Mouse (Mus musculus) embryo, embryonic 11 days (tissue): Measurements from ENCODE around the gene Nudc.

Experiments
- DNase-seq: peaks from one replicate; pipeline ENCODE4 v3.0.0-alpha.2; 2015

The Nudc gene

DNA sequence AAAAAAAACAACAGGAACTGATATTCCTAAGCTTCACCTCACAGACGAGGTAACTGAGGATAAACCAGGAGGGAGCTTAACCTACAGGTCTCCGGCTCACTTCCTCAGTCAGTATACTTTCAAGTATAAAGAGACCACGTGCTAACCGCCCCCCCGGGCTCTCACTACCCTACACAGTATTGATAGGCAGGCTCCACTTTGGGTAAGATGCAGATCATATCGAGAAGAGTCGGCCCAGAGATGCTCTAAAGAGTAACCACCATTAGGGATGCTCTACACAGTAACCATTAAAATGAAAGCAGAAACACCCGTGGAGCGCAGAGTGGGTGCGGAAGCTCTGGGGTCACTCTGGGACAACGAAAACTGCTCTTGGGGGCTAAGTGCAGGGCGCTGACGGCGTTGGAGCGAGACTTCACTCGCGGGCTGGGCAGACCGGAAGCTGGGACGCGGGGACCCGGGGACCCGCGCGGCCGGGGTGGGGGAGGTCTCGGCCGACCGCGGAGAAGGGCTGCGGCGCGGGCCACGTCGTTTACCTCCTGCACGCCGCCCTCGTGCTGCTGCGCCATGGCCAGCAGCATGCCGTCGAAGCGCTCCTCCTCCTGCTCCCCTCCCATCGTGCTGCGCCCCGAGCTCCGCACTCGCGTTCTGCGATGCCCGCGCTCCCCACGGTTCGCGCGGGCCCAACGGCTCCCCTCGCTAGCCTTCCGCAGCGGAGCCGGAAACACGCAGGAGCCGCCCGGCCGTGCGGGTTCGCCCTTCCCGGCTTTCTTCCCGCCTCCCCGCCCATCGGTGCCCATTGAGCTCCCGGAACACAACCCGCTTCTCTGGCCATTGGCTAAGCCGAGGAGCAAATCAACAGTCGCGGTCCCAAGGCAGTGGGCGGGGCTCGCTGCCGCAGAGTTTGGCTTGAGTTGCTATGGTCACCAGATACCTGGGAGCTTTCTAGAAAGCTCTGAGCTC, at the start of gene Nudc:
TSS of gene Nudc (minus strand) at position 725 of the 960 bp plus-strand sequence.
- DNase-seq, result peak; percentile 98

- DNase-seq, result no peak
These were observed 49.7 kb upstream of the Nudc start for GRCm38 (mm10) chr4:133595538-133595937.

DNA sequence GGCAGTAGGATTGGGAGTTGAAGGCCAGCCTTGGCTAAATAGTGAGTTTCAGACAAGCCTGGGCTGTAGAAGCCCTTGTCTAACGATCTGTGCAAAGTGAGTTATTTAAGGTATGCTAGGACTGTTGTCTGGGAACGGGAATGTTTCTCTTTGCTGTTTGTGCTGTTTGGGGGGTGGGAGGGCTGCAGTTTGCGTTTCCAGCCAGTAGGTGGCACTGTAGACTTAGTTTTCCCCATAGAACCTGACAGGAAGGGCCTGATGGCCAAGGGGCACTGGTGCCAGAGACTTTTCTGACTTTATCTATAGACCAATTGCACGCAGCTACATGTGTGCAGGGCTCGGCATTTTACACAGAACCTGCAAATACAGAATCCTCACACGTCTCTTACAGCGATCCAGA, 46.8 kb upstream of the Nudc start:
- peak; percentile 72 for DNase-seq

- DNase-seq, result peak; percentile 92
These were observed 38.5 kb upstream of the Nudc start, which contains the start of gene Gpn2 for GRCm38 (mm10) chr4:133584059-133584951. TSS of gene Gpn2 (plus strand) at chr4:133584362.

GRCm38 (mm10) chr4:133583690-133584058, 37.9 kb upstream of the Nudc start:
- DNase-seq, result no peak

- DNase-seq, result no peak
These were observed 32.2 kb upstream of the Nudc start for GRCm38 (mm10) chr4:133577983-133578382.

DNA sequence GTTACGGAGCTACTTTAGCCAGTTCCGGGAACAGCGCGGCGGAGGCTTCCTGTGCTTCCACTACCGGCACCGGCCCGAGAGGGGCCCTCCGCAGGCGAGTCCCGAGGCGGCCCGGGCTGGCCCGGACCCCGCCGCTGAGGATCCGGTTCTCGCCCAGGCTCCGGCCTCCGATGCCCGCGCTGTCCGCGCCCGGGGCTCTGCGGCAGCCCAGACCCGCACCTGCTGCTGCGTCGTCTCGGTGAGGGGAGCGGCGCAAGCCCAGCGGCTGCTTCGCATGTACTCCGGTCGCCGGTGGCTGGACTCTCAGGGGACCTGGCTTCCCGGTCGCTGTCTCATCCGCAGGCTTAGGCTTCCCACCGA, 29.0 kb upstream of the Nudc start:
- DNase-seq, result no peak

DNA sequence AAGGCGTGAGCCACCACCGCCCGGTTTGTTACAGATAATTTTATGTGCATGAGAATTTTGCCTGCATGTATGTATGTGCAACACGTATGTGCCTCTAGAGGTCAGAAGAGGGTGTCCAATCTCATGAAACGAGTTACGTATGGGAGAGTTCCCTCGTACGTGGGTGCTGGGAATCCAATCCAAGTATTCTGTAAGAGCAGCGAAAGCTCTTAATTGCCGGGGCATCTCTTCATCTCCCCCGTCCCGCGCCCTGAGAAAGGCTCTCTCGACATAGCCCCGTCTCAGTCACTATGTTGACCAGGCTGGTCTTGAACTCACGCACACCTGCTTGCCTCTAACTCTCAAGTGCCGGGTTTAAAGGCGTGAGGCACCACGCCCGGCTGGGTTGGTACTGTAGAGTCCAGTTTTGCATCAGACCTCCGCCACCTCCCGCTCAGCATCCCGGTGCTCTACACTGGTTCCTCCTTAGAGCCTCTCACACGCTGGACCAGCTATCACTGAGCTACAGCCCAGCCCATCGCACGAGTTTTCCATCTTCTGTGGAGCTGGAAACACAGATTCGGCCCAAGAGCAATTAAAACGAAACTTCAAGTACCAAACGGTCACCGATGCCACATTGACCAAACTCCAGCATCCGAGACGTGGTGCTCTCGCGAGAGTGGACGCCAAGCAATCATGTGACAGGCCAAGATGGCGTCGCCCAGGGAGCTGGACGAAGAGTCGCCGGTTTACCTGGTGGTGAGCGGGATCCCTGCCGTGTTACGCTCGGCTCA, 28.5 kb upstream of the Nudc start, which contains the start of gene Gpatch3:
TSS of gene Gpatch3 (plus strand) at position 676 of the 773 bp plus-strand sequence.
- peak; percentile 97 for DNase-seq

DNA sequence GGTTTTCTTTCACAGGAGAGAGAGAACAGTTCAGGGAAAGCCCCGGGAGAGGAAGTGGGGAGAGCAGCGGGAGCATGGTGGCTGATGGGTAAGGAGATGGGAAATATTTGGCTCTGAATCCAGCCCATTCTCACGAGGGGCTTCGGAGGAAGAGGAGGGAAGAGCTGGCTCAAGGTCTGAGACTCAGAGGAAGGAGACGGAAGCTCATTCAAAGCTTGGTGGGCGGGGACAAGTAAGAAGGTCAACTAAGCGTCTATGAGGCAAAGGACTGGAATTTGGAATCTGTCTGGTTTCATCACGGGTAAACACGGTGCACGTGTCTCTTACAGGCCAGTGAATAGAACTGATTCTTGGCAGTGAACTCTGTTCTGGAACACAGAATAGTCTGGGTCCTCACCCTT, 24.3 kb upstream of the Nudc start:
- no peak for DNase-seq

GRCm38 (mm10) chr4:133569291-133570065, 23.7 kb upstream of the Nudc start:
- no peak for DNase-seq

DNA sequence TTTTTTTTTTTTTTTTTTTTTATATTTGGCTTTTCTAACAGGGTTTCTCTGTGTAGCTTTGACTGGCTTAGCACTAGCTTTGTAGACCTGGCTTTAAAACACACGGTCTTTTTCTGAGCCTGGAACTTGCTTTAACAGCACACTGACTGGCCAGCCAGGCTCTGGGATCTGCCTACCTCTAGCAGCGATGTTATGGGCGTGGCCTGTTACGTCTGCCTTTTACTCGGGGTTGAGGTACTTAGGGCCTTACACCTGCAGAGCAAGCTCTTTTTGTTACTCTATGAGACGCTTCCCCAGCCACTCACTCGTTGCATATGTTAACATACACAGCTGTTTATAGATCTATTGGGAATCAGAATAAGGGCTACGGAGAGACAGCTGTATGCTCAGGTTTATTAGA, 21.5 kb upstream of the Nudc start:
- DNase-seq, result peak; percentile 5

DNA sequence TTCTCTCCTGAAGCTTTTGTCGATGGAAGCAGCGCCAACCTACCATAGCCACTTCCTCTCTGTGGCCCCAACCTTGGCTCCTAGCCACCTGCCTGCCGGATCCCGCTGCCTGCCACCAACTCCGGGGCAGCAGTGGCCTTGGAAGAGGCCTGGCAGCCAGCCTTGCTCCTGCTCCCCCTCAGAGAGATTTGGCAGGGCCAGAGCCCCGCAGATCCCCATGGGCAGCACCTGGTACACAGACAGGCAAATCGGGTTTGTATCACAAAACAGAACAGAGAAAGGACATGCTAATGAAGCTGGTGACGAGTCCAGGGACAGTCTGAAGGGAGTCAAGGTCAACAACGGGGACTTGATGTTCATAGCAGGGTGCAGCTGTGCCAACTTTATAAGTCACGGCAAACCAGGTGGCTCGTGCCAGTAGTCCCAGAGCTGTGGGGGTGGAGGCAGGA, 17.4 kb upstream of the Nudc start:
- DNase-seq, result no peak

- no peak for DNase-seq
These were observed 15.8 kb upstream of the Nudc start for GRCm38 (mm10) chr4:133561622-133562021.

DNA sequence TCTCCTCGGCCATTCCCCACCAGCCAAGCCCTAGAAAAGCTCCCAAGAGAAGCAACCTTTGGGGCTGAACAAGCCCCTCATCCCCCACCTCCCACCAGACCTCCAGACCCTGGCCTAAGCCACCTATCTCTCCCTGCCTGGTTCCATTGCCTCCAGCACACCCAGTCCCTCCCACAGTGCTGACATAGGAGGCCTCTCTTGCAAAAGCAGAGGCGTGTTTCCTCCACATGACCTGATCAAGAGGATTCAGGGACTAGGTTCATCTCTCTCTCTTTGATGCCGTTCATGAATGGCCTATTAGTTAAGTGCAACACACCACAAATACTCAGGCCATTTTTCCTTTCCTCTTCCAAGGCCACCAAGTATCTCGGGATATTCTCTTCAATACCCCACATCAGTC, 14.1 kb upstream of the Nudc start:
- no peak for DNase-seq

DNA sequence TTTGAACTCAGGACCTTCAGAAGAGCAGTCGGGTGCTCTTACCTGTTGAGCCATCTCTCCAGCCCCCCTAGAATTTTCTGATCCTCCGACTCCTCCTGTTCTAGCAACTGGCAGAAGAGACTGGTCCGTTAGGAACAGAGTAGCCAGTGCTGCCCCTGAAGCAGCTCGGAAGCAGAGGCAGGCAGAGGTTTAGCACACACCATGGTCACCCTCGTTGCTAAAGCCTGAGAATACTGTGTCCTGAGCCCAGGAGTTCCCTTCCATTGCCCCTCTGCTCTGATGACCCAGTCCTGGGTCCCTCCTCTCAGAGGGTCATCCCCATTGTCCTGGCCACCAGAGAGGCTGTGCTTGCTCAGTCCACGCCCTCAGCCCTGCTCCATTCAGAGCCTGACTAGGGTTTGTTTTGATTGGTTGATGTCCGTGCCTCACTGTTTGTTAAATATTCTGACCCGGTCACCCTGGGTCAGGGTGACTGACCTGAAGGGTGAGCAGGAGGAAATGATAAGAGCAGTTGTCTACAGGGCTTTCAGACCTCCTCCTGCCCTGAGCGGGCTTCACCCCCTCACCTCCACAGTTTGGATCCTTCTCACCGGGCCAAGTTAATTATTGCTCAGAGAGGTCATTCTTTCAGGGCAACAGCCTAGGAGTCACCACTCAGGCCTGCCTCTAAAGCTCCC, 11.4 kb upstream of the Nudc start:
- peak; percentile 20 for DNase-seq

GRCm38 (mm10) chr4:133553448-133554330, 7.9 kb upstream of the Nudc start:
- DNase-seq, result no peak

GRCm38 (mm10) chr4:133552768-133553447, 7.1 kb upstream of the Nudc start, which contains the start of gene Nr0b2:
TSS of gene Nr0b2 (plus strand) at chr4:133553376.
- DNase-seq, result no peak

- DNase-seq, result no peak
These were observed 6.2 kb upstream of the Nudc start for GRCm38 (mm10) chr4:133552029-133552428.

- DNase-seq, result no peak
These were observed 9.1 kb downstream of the Nudc start for GRCm38 (mm10) chr4:133536652-133537051.
